Mouse (Mus musculus): ENCODE data around the gene Ensa.

DNA sequence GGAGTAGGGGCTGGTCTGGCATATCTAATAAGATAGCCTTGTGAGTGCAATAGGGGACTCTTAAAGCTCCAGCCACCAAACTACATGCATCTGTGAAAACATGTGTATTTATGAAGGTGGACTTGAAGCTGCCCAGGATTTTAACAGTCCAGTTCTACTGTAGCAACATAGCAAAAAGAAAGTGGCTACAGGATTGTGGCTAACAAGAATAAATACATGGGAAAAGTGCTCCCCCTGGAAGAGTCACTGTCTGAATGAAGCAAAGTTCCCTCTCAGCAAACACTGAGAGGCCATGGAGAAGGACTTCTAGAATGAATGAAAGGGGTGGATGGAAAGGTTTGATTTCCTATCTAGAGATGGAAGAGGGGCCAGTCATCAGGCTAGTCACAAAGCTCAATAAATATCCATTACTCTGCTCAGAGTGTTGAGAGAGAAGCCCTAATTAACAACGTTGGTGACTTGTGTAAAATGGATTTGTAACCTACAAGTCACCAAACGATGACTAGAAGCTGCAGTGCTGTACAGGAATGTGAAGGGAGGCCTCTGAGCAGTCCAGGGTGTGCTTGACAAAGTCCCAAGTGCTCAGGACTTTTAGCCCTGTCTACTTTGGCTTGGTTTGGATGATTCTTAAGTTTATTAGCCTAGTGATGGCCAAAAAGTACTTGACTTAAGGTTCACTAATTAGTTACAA lies 36.1 kb downstream of the Ensa start:
- TF ChIP-seq CTCF (IDR thresholded peaks at IDR 0.05; ENCODE audit: extremely low read depth, insufficient read length, insufficient replicate concordance, low read depth, low read length) = no peak
- no peak for TF ChIP-seq POLR2A (IDR thresholded peaks at IDR 0.05; ENCODE audit: low read depth, low read length)
